Mouse (Mus musculus): ENCODE data around the gene Creb5. TPM values are rescaled to one million over a fixed set of nuclear protein-coding genes. Genes with fewer than 3 reads are reported as not detected.

Gene Creb5
- total RNA-seq, 2 experiments from 2014 or later = 3.0 to 3.6 TPM

GRCm38 (mm10) chr6:53738206-53738605, 451.1 kb downstream of the Creb5 start:
- no peak for DNase-seq (ENCODE audit: low spot score in 2 of 2)

- DNase-seq (ENCODE audit: low spot score in 2 of 2) = no peak
Observed at GRCm38 (mm10) chr6:53741222-53741621, 454.2 kb downstream of the Creb5 start.

Other genes starting within 250 kb of the Creb5 start
- gene Jazf1, start 218.6 kb upstream of the Creb5 start, total RNA-seq (2021) = 10 to 100 TPM; 69.5 to 82.2 TPM

Measured in layer of hippocampus, postnatal 10 days (tissue).